Mouse (Mus musculus): ENCODE data around the gene Gm10778. TPM values are rescaled to one million over a fixed set of nuclear protein-coding genes. Genes with fewer than 3 reads are reported as not detected.
"Not testable (repeated sequence)": the region's sequence is repeated elsewhere in the genome, so short reads cannot be mapped to it uniquely, and the experiment has no call there.

Gm10778 gene
- 5.0 and 5.2 TPM in 2 replicates for polyA plus RNA-seq (2014; fragmentation: Nextera tagmentation; extraction: Ambion mirVana)

- H3K27ac ChIP-seq (ENCODE audit: low read depth, low read length); H3K9me3 ChIP-seq (ENCODE audit: control insufficient read depth, low read length); H3K36me3 ChIP-seq (ENCODE audit: control insufficient read depth, insufficient read depth, low read length); H3K4me1 ChIP-seq (replicated peaks; ENCODE audit: control insufficient read depth, insufficient read depth, low read length); H3K27me3 ChIP-seq (ENCODE audit: control insufficient read depth, insufficient read depth, low read length): not testable (repeated sequence)
- ATAC-seq (replicated peaks; ENCODE audit: low FRiP score) (peak; percentile 98), DNase-seq (ENCODE audit: low spot score) (peak; percentile 92)
- peak within 1 kb of the TSS; percentile 49 for H3K4me2 ChIP-seq (ENCODE audit: low read depth, low read length, severe bottlenecking)
- H3K9ac ChIP-seq (ENCODE audit: low read length): peak within 1 kb of the TSS; percentile 61
- WGBS: 4% methylated on average over 35 of the region's 52 CpGs
- H3K4me3 ChIP-seq (ENCODE audit: low read depth, low read length): peak within 1 kb of the TSS; percentile 46
These were observed at the start of gene Gm10778 for GRCm38 (mm10) chr10:81648803-81649775. Gene Gm10778 (plus strand): TSS chr10:81649059.

GRCm38 (mm10) chr10:81599630-81600029 is 49.2 kb upstream of the Gm10778 start:
- Histone ChIP-seq H3K4me3 (ENCODE audit: low read depth, low read length) (no peak overlapping the region), H3K9ac (ENCODE audit: low read length) (no peak overlapping the region), H3K27ac (ENCODE audit: low read depth, low read length) (no peak overlapping the region), H3K27me3 (ENCODE audit: control insufficient read depth, insufficient read depth, low read length) (peaks cover 63% of the 10 kb centered on the region), H3K4me2 (ENCODE audit: low read depth, low read length, severe bottlenecking) (no peak overlapping the region), H3K36me3 (ENCODE audit: control insufficient read depth, insufficient read depth, low read length) (no peaks in the 10 kb centered on the region), H3K4me1 (replicated peaks; ENCODE audit: control insufficient read depth, insufficient read depth, low read length) (peaks cover 23% of the 10 kb centered on the region), H3K9me3 (ENCODE audit: control insufficient read depth, low read length) (no peaks in the 10 kb centered on the region)
- no peak for DNase-seq (ENCODE audit: low spot score)
- WGBS: 84% methylated on average over 5 of the region's 5 CpGs
- no peak for ATAC-seq (replicated peaks; ENCODE audit: low FRiP score)

- no peak for DNase-seq (ENCODE audit: low spot score)
- no peak for ATAC-seq (replicated peaks; ENCODE audit: low FRiP score)
- 54% methylated on average over 10 of the region's 10 CpGs for WGBS
- no peak overlapping the region; the same call in 1 of the 2 replicates for H3K4me2 ChIP-seq (ENCODE audit: low read depth, low read length, severe bottlenecking)
- H3K27me3 ChIP-seq (ENCODE audit: control insufficient read depth, insufficient read depth, low read length): peaks cover 58% of the 10 kb centered on the region
- no peak overlapping the region for H3K27ac ChIP-seq (ENCODE audit: low read depth, low read length)
- peaks cover 25% of the 10 kb centered on the region for H3K4me1 ChIP-seq (replicated peaks; ENCODE audit: control insufficient read depth, insufficient read depth, low read length)
- no peaks in the 10 kb centered on the region for H3K36me3 ChIP-seq (ENCODE audit: control insufficient read depth, insufficient read depth, low read length)
- H3K9ac ChIP-seq (ENCODE audit: low read length): no peak overlapping the region
- no peaks in the 10 kb centered on the region for H3K9me3 ChIP-seq (ENCODE audit: control insufficient read depth, low read length)
- H3K4me3 ChIP-seq (ENCODE audit: low read depth, low read length): no peak overlapping the region
These were observed 48.8 kb upstream of the Gm10778 start for GRCm38 (mm10) chr10:81600096-81600495.

GRCm38 (mm10) chr10:81600738-81601203 is 48.1 kb upstream of the Gm10778 start, which contains the start of gene Tle6:
Gene Tle6 (minus strand): TSS chr10:81601073.
- Histone ChIP-seq H3K4me2 (ENCODE audit: low read depth, low read length, severe bottlenecking) (peak within 1 kb of the TSS; percentile 31; the same call in 1 of the 2 replicates), H3K4me3 (ENCODE audit: low read depth, low read length) (no peak within 1 kb of the TSS; the same call in 1 of the 2 replicates), H3K9me3 (ENCODE audit: control insufficient read depth, low read length) (no peaks in the 10 kb centered on the region), H3K27ac (ENCODE audit: low read depth, low read length) (no peak within 1 kb of the TSS), H3K4me1 (replicated peaks; ENCODE audit: control insufficient read depth, insufficient read depth, low read length) (peaks cover 22% of the 10 kb centered on the region), H3K27me3 (ENCODE audit: control insufficient read depth, insufficient read depth, low read length) (peaks cover 51% of the 10 kb centered on the region), H3K9ac (ENCODE audit: low read length) (no peak within 1 kb of the TSS), H3K36me3 (ENCODE audit: control insufficient read depth, insufficient read depth, low read length) (no peaks in the 10 kb centered on the region)
- under 1% methylated on average over 28 of the region's 28 CpGs for WGBS
- ATAC-seq (replicated peaks; ENCODE audit: low FRiP score) (peak; percentile 86), DNase-seq (ENCODE audit: low spot score) (peak; percentile 98)

GRCm38 (mm10) chr10:81601396-81601905 is 47.4 kb upstream of the Gm10778 start:
- Histone ChIP-seq H3K4me1 (replicated peaks; ENCODE audit: control insufficient read depth, insufficient read depth, low read length) (peaks cover 18% of the 10 kb centered on the region), H3K27ac (ENCODE audit: low read depth, low read length) (no peak overlapping the region), H3K4me3 (ENCODE audit: low read depth, low read length) (no peak overlapping the region), H3K9me3 (ENCODE audit: control insufficient read depth, low read length) (no peaks in the 10 kb centered on the region), H3K36me3 (ENCODE audit: control insufficient read depth, insufficient read depth, low read length) (no peaks in the 10 kb centered on the region), H3K9ac (ENCODE audit: low read length) (no peak overlapping the region), H3K4me2 (ENCODE audit: low read depth, low read length, severe bottlenecking) (no peak overlapping the region), H3K27me3 (ENCODE audit: control insufficient read depth, insufficient read depth, low read length) (peaks cover 45% of the 10 kb centered on the region)
- DNase-seq (ENCODE audit: low spot score) (no peak), ATAC-seq (replicated peaks; ENCODE audit: low FRiP score) (no peak)
- WGBS: 15% methylated on average over 7 of the region's 7 CpGs

- no peak for ATAC-seq (replicated peaks; ENCODE audit: low FRiP score)
- no peaks in the 10 kb centered on the region for H3K36me3 ChIP-seq (ENCODE audit: control insufficient read depth, insufficient read depth, low read length)
- no peak overlapping the region for H3K4me3 ChIP-seq (ENCODE audit: low read depth, low read length)
- no peak overlapping the region for H3K9ac ChIP-seq (ENCODE audit: low read length)
- no peaks in the 10 kb centered on the region for H3K9me3 ChIP-seq (ENCODE audit: control insufficient read depth, low read length)
- no peak for DNase-seq (ENCODE audit: low spot score)
- peaks cover 8% of the 10 kb centered on the region for H3K4me1 ChIP-seq (replicated peaks; ENCODE audit: control insufficient read depth, insufficient read depth, low read length)
- H3K27me3 ChIP-seq (ENCODE audit: control insufficient read depth, insufficient read depth, low read length): peaks cover 33% of the 10 kb centered on the region
- H3K27ac ChIP-seq (ENCODE audit: low read depth, low read length): no peak overlapping the region
- no peak overlapping the region for H3K4me2 ChIP-seq (ENCODE audit: low read depth, low read length, severe bottlenecking)
- WGBS: 26% methylated on average over 4 of the region's 4 CpGs
These were observed 46.1 kb upstream of the Gm10778 start for GRCm38 (mm10) chr10:81602741-81603151.

GRCm38 (mm10) chr10:81604019-81604967 is 44.6 kb upstream of the Gm10778 start:
- Histone ChIP-seq H3K4me1 (replicated peaks; ENCODE audit: control insufficient read depth, insufficient read depth, low read length) (peaks cover 8% of the 10 kb centered on the region), H3K9me3 (ENCODE audit: control insufficient read depth, low read length) (no peaks in the 10 kb centered on the region), H3K27me3 (ENCODE audit: control insufficient read depth, insufficient read depth, low read length) (peaks cover 20% of the 10 kb centered on the region), H3K4me3 (ENCODE audit: low read depth, low read length) (no peak overlapping the region), H3K4me2 (ENCODE audit: low read depth, low read length, severe bottlenecking) (no peak overlapping the region), H3K9ac (ENCODE audit: low read length) (peak overlapping the region; percentile 20; the same call in 1 of the 2 replicates), H3K36me3 (ENCODE audit: control insufficient read depth, insufficient read depth, low read length) (no peaks in the 10 kb centered on the region), H3K27ac (ENCODE audit: low read depth, low read length) (no peak overlapping the region)
- ATAC-seq (replicated peaks; ENCODE audit: low FRiP score): no peak
- WGBS: 83% methylated on average over 12 of the region's 12 CpGs
- DNase-seq (ENCODE audit: low spot score): no peak

All from forebrain, embryonic 11.5 days (tissue).